Mouse (Mus musculus) forebrain, postnatal 0 days (tissue): ENCODE measurements at regions not wholly inside any gene's neighbourhood (a gene's known extent, or its start where the extent isn't known, plus 50 kb on each side); places are given as distances from the start of the nearest gene placed in this dataset.

ENCODE experiments used
- ATAC-seq: fragments of 200-750 bp; cut with Nextera tagmentation; 2 replicates; pipeline ENCODE4 v1.8.0; 2017; ENCODE audit warnings: mild to moderate bottlenecking, moderate library complexity
- DNase-seq: peaks from one replicate; pipeline ENCODE4 v3.0.0-alpha.2; 2015
- H3K27ac ChIP-seq: fragments of 300-500 bp; sonication (generic); 2 replicates; pipeline ENCODE4 v1.5.1; 2014; ENCODE audit warnings: low read depth, mild to moderate bottlenecking, antibody characterized with exemption, low read length, moderate library complexity, mixed read lengths
- H3K27me3 ChIP-seq: fragments of 300-500 bp; sonication (generic); 2 replicates; pipeline ENCODE4 v1.6.1; 2014; ENCODE audit warnings: mild to moderate bottlenecking, low read length, mixed read lengths; ENCODE audit not compliant: insufficient read depth
- H3K36me3 ChIP-seq: fragments of 300-500 bp; sonication (generic); 2 replicates; pipeline ENCODE4 v1.6.1; 2014; ENCODE audit warnings: mild to moderate bottlenecking, moderate library complexity; ENCODE audit not compliant: insufficient read depth
- H3K4me1 ChIP-seq: fragments of 300-500 bp; sonication (generic); 2 replicates; pipeline ENCODE4 v1.6.1; 2014; ENCODE audit warnings: antibody characterized with exemption; ENCODE audit not compliant: insufficient read depth
- H3K4me2 ChIP-seq: fragments of 300-500 bp; sonication (generic); 2 replicates; pipeline ENCODE4 v1.6.1; 2014; ENCODE audit warnings: low read depth, mild to moderate bottlenecking, moderate library complexity
- H3K4me3 ChIP-seq: fragments of 300-500 bp; sonication (generic); 2 replicates; pipeline ENCODE4 v1.5.1; 2014; ENCODE audit warnings: low read depth, low read length, mixed read lengths
- H3K9ac ChIP-seq: fragments of 300-500 bp; sonication (generic); 2 replicates; pipeline ENCODE4 v1.6.1; 2014; ENCODE audit warnings: mild to moderate bottlenecking
- H3K9me3 ChIP-seq: fragments of 300-500 bp; sonication (generic); 2 replicates; pipeline ENCODE4 v1.6.1; 2016; ENCODE audit warnings: low read length
- CTCF ChIP-seq: sonication (generic); IDR thresholded peaks from 2 replicates; pipeline ENCODE4 v1.5.1; 2016; ENCODE audit warnings: antibody characterized with exemption, control low read depth, low read depth
- WGBS: fragments of 180-500 bp; shearing (Covaris S2); extraction: QIAGEN DNeasy Blood & Tissue Kit; methylation state at CpG from one replicate; pipeline ENCODE4 v1.1.7; 2014; 5-methylcytosine and 5-hydroxymethylcytosine counted together

DNA sequence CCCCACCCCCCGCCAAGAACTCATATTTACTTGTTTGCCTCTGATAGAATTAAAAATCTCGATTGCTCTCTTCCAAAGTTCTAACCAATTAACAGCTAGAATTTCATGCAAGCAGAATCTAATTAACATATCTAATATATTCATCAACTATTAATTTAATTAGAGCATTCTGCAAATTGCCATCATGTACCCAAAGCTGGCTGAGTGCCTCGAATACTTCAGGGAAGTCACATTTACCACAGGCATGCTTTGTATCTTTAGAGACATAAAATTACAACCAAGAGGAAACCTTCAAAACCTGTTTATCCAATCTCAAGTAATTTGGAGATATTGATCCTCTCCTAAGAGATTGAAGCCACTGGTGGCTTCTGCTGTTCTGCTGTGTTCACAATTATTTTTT, 401.6 kb upstream of the Nmur2 start:
- H3K27me3 ChIP-seq = no peaks in the 10 kb centered on the region; the same call in 1 of the 2 replicates
- no peak overlapping the region for H3K9ac ChIP-seq
- WGBS = 32% methylated on average over 3 of the region's 3 CpGs
- no peaks in the 10 kb centered on the region for H3K4me1 ChIP-seq
- H3K4me3 ChIP-seq = no peak overlapping the region
- no peaks in the 10 kb centered on the region for H3K36me3 ChIP-seq
- H3K4me2 ChIP-seq = no peak overlapping the region
- DNase-seq (peak; percentile 47), ATAC-seq (no peak)
- H3K9me3 ChIP-seq = no peaks in the 10 kb centered on the region
- no peak for TF ChIP-seq CTCF
- no peak overlapping the region for H3K27ac ChIP-seq

- Histone ChIP-seq H3K4me1 (no peaks in the 10 kb centered on the region), H3K27ac (no peak overlapping the region), H3K9ac (no peak overlapping the region), H3K27me3 (no peaks in the 10 kb centered on the region), H3K4me2 (no peak overlapping the region), H3K9me3 (no peaks in the 10 kb centered on the region), H3K36me3 (no peaks in the 10 kb centered on the region), H3K4me3 (no peak overlapping the region)
- DNase-seq (no peak), ATAC-seq (no peak)
- no peak for TF ChIP-seq CTCF
- 15% methylated on average over 2 of the region's 2 CpGs for WGBS
These were observed 400.3 kb upstream of the Nmur2 start for GRCm38 (mm10) chr11:56441071-56441470.

DNA sequence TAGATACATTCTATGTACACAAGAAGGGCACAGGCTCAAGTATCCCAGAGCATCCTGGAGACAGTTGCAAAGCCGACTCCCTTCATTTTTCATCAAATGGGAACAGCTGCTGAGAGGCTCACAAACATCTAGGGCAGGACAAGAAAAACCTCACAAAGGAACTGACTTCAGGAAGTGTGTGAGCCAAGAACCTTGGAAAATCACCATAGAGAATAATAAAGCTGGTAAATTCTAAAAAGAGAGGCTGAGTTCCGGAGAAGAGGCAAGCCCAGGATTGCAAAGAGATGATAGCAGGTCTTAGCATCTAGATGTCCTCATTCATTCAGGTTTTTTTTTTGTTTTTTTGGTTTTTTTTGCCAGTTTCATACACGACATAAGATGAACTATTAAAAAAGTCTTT, 390.3 kb upstream of the Nmur2 start:
- no peak for DNase-seq
- H3K4me2 ChIP-seq = no peak overlapping the region
- no peak for ATAC-seq
- H3K9me3 ChIP-seq = no peaks in the 10 kb centered on the region
- H3K27me3 ChIP-seq = no peaks in the 10 kb centered on the region
- TF ChIP-seq CTCF = no peak
- no peak overlapping the region for H3K27ac ChIP-seq
- H3K36me3 ChIP-seq = no peaks in the 10 kb centered on the region
- no peaks in the 10 kb centered on the region for H3K4me1 ChIP-seq
- H3K4me3 ChIP-seq = no peak overlapping the region
- WGBS = 83% methylated on average over 3 of the region's 3 CpGs
- H3K9ac ChIP-seq = no peak overlapping the region

DNA sequence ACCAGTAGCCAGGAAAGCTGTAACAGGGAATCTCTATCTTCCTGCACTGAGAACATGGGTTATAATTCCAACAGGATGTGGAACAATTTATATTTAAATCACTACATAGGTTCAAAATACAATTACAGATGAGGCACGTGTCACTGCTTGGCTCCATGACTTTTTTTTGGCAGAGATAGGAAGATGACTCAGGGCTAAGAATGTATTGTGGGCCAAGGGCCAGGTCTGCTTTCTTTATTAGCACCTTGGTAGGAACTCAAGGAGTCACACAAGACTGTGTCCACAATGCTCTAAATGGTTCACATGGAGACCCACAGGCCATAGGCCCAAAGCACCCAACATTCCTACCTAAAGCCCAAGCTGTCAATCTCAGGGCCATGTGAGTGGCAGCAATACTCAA, 344.0 kb upstream of the Nmur2 start:
- H3K27me3 ChIP-seq = no peaks in the 10 kb centered on the region
- DNase-seq (no peak), ATAC-seq (no peak)
- H3K9me3 ChIP-seq = no peaks in the 10 kb centered on the region
- no peaks in the 10 kb centered on the region for H3K36me3 ChIP-seq
- no peak overlapping the region for H3K4me3 ChIP-seq
- no peak overlapping the region for H3K9ac ChIP-seq
- H3K4me2 ChIP-seq = no peak overlapping the region
- 62% methylated on average over 1 of the region's 1 CpGs for WGBS
- H3K27ac ChIP-seq = no peak overlapping the region
- no peaks in the 10 kb centered on the region for H3K4me1 ChIP-seq
- no peak for TF ChIP-seq CTCF

DNA sequence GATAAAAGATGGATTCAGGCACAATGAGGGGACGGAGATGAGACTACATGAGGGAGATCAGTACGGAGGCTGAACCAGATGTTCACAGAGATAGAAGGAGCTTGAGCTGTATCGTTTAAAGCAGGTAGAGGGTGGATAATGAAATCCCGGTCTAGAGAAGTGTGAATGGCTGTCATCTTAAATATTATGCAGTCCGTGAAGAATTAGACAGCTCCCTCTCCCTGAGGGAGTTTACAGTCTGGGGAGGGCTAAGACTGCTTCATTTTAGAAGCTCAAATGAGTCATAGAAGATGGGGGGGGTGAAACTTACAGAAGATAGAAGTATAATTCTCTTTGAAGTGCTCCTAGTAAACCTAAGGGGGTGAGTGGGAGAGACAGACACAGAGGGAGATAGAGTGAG, 336.7 kb upstream of the Nmur2 start:
- TF ChIP-seq CTCF = no peak
- Histone ChIP-seq H3K4me1 (no peaks in the 10 kb centered on the region), H3K36me3 (no peaks in the 10 kb centered on the region), H3K27ac (no peak overlapping the region), H3K9ac (no peak overlapping the region), H3K9me3 (no peaks in the 10 kb centered on the region), H3K4me2 (no peak overlapping the region), H3K4me3 (no peak overlapping the region), H3K27me3 (no peaks in the 10 kb centered on the region)
- WGBS = 80% methylated on average over 5 of the region's 5 CpGs
- ATAC-seq (peak; percentile 27; the same call in 1 of the 2 replicates), DNase-seq (no peak)

DNA sequence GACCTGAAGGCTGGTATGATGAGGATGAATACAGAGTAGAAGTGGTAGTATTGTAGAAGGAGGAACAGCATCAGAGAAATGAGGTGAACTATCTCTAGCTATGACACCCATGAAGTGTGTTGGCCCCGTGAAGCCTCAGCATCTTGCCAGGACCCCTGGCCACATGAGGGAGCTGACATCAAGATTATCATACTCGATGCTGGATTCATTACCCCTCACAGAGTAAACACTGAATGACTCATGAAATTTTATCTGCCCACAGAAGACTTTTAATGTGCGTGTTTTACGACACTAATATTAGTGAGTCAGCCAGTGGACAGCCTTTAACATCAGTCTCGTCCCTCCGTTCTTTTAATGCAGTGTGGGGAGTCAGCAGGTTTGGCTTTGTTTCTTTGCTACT, 333.5 kb upstream of the Nmur2 start:
- 75% methylated on average over 6 of the region's 6 CpGs for WGBS

GRCm38 (mm10) chr11:56373624-56374023, 332.8 kb upstream of the Nmur2 start:
- TF ChIP-seq CTCF = no peak
- no peak overlapping the region for H3K4me2 ChIP-seq
- H3K27ac ChIP-seq = no peak overlapping the region
- no peak overlapping the region for H3K9ac ChIP-seq
- H3K4me1 ChIP-seq = no peaks in the 10 kb centered on the region
- no peaks in the 10 kb centered on the region for H3K27me3 ChIP-seq
- H3K36me3 ChIP-seq = no peaks in the 10 kb centered on the region
- no peaks in the 10 kb centered on the region for H3K9me3 ChIP-seq
- 78% methylated on average over 4 of the region's 4 CpGs for WGBS
- ATAC-seq (no peak), DNase-seq (no peak)
- no peak overlapping the region for H3K4me3 ChIP-seq

More for the DNA sequence above, 333.5 kb upstream of the Nmur2 start:
- no peak overlapping the region for H3K9ac ChIP-seq
- H3K36me3 ChIP-seq = no peaks in the 10 kb centered on the region
- ATAC-seq (no peak), DNase-seq (no peak)
- no peaks in the 10 kb centered on the region for H3K27me3 ChIP-seq
- H3K4me2 ChIP-seq = no peak overlapping the region
- no peaks in the 10 kb centered on the region for H3K9me3 ChIP-seq
- no peak; the same call in 1 of the 2 replicates for TF ChIP-seq CTCF
- H3K4me1 ChIP-seq = no peaks in the 10 kb centered on the region
- H3K27ac ChIP-seq = no peak overlapping the region
- no peak overlapping the region for H3K4me3 ChIP-seq

GRCm38 (mm10) chr11:56357690-56358089, 316.9 kb upstream of the Nmur2 start:
- Histone ChIP-seq H3K36me3 (no peaks in the 10 kb centered on the region), H3K27me3 (no peaks in the 10 kb centered on the region), H3K4me1 (no peaks in the 10 kb centered on the region), H3K4me2 (no peak overlapping the region), H3K27ac (0 out of 2 replicates have a peak overlapping the region, but pooled peaks have one; percentile 15), H3K9ac (no peak overlapping the region), H3K9me3 (no peaks in the 10 kb centered on the region), H3K4me3 (no peak overlapping the region)
- 69% methylated on average over 2 of the region's 2 CpGs for WGBS
- DNase-seq = no peak
- TF ChIP-seq CTCF = no peak
- no peak for ATAC-seq
